Comparison of ENCODE assay signal across 8 mouse cellular contexts in genomic region chrX:78583202-78584004, GRCm38 (mm10). TPM values are rescaled to one million over a fixed set of nuclear protein-coding genes. Genes with fewer than 3 reads are reported as not detected.
DNase-seq lines count a peak whose midpoint lies in the region; ATAC-seq and TF ChIP-seq lines count a peak whose summit lies in the region.

Gene Prrg1, minus strand, starts transcription at chrX:78583896.

- H3K27ac ChIP-seq in hindbrain, embryonic 15.5 days (replicated peaks): peak within 1 kb of the TSS; percentile 83
- H3K27ac ChIP-seq in left cerebral cortex, adult 2 months: peak within 1 kb of the TSS; percentile 61

- peak; percentile 98 for ATAC-seq in hindbrain, embryonic 15.5 days (ENCODE audit: low FRiP score, low read depth)
- ATAC-seq in megakaryocyte, adult 5-6 weeks (ENCODE audit: poor library complexity, severe bottlenecking): peak; percentile 95

- H3K4me3 ChIP-seq in hindbrain, embryonic 15.5 days: peak within 1 kb of the TSS; percentile 57
- H3K4me3 ChIP-seq in left cerebral cortex, adult 2 months: peak within 1 kb of the TSS; percentile 48

- no peaks in the 10 kb centered on the region for H3K4me1 ChIP-seq in hindbrain, embryonic 15.5 days (replicated peaks)

- intact Hi-C loops in left cerebral cortex, adult 2 months (cut with DNase I): no loop called here

- H3K27me3 ChIP-seq in hindbrain, embryonic 15.5 days: no peaks in the 10 kb centered on the region

- WGBS in hindbrain, embryonic 15.5 days: 16% methylated on average over 36 of the region's 36 CpGs

- peak within 1 kb of the TSS; percentile 40 for H3K9ac ChIP-seq in hindbrain, embryonic 15.5 days

- peak; percentile 66 for DNase-seq in T-cell, adult 2 months (ENCODE audit: low spot score)
- peak; percentile 10 to 27 for DNase-seq in cerebellum, postnatal 36 days
- DNase-seq in gastrocnemius, adult 18-20 months (ENCODE audit: low spot score): peak; percentile 61
- DNase-seq in left cerebral cortex, adult 2 months (ENCODE audit: extremely low spot score in 1 of 2, low spot score in 2 of 2): peak; percentile 53 to 56
- DNase-seq in right cerebral cortex, postnatal 14 days: peak; percentile 55
- peak; percentile 39 for DNase-seq in urinary bladder, postnatal 25 days (ENCODE audit: low spot score)

- H3K4me2 ChIP-seq in hindbrain, embryonic 15.5 days: peak within 1 kb of the TSS; percentile 54

- no peaks in the 10 kb centered on the region for H3K9me3 ChIP-seq in hindbrain, embryonic 15.5 days

- no peaks in the 10 kb centered on the region for H3K36me3 ChIP-seq in hindbrain, embryonic 15.5 days

- no peak for TF ChIP-seq CTCF in left cerebral cortex, adult 2 months (IDR thresholded peaks at IDR 0.05)

RNA-seq across cellular contexts. Expression of gene Prrg1, which starts in this region (rescaled TPM):
- 1 to 10 TPM; 2.6 to 3.6 TPM for total RNA-seq in gastrocnemius, adult 18-20 months (2021)
- polyA plus RNA-seq in hindbrain, embryonic 15.5 days (2015; fragmentation: Nextera tagmentation; extraction: Ambion mirVana): 5.6 and 6.1 TPM in 2 replicates
- 1 to 10 TPM; 3.6 to 4.2 TPM for total RNA-seq in left cerebral cortex, adult 2 months (2021)
- 7.5 and 8.2 TPM in 2 replicates for total RNA-seq in megakaryocyte, adult 5-6 weeks (2015)
- 5.7 and 10.2 TPM in 2 replicates for total RNA-seq in megakaryocyte, adult 5-6 weeks (2017)

Comparison
In these comparisons a context has a peak if more than half of its experiments do, and no peak if none do; other contexts are left out.
1. Peak in every context shown above with its lines: DNase-seq, ATAC-seq, H3K4me3 ChIP-seq and H3K27ac ChIP-seq.